Mouse (Mus musculus): Measurements from ENCODE around the gene Nceh1. TPM values are rescaled to one million over a fixed set of nuclear protein-coding genes. Genes with fewer than 3 reads are reported as not detected.
"Not testable (repeated sequence)": the region's sequence is repeated elsewhere in the genome, so short reads cannot be mapped to it uniquely, and the experiment has no call there.

Gene Nceh1
- total RNA-seq, 2 experiments from 2014 or later, result 119 to 121 TPM

GRCm38 (mm10) chr3:27270160-27270962 lies 87.6 kb downstream of the Nceh1 start:
- intact Hi-C loops (cut with DNase I), result loop anchor here (10.0 kb wide), 1 partner anchor 194 kb away; no protein-coding TSS in a partner anchor
- no peak for DNase-seq (ENCODE audit: low spot score in 2 of 2)

GRCm38 (mm10) chr3:27272926-27273745 lies 90.4 kb downstream of the Nceh1 start:
- DNase-seq (ENCODE audit: low spot score in 2 of 2), result no peak
- intact Hi-C loops (cut with DNase I), result loop anchor here (10.0 kb wide), 1 partner anchor 192 kb away; no protein-coding TSS in a partner anchor

- intact Hi-C loops (cut with DNase I), result loop anchor here (10.0 kb wide), 1 partner anchor 185 kb away; no protein-coding TSS in a partner anchor
- DNase-seq (ENCODE audit: low spot score in 2 of 2), result not testable (repeated sequence)
These were observed 96.6 kb downstream of the Nceh1 start for GRCm38 (mm10) chr3:27279286-27279925.

- intact Hi-C loops (cut with DNase I), result no loop called here
- DNase-seq (ENCODE audit: low spot score in 2 of 2), result no peak
These were observed 97.5 kb downstream of the Nceh1 start for GRCm38 (mm10) chr3:27280280-27280749.

GRCm38 (mm10) chr3:27283071-27283713 lies 100.4 kb downstream of the Nceh1 start:
- peak in 1 of 2 experiments; percentile 10 for DNase-seq (ENCODE audit: low spot score in 2 of 2)
- intact Hi-C loops (cut with DNase I), result no loop called here

GRCm38 (mm10) chr3:27283796-27284195 lies 101.0 kb downstream of the Nceh1 start:
- intact Hi-C loops (cut with DNase I), result no loop called here

GRCm38 (mm10) chr3:27284227-27284626 lies 101.5 kb downstream of the Nceh1 start:
- DNase-seq (ENCODE audit: low spot score in 2 of 2), result peak in 1 of 2 experiments; percentile 13
- intact Hi-C loops (cut with DNase I), result no loop called here

More at GRCm38 (mm10) chr3:27283796-27284195, 101.0 kb downstream of the Nceh1 start:
- no peak for DNase-seq (ENCODE audit: low spot score in 2 of 2)

- intact Hi-C loops (cut with DNase I), result no loop called here
- DNase-seq (ENCODE audit: low spot score in 2 of 2), result no peak
These were observed 102.3 kb downstream of the Nceh1 start for GRCm38 (mm10) chr3:27285072-27285471.

- intact Hi-C loops (cut with DNase I), result no loop called here
- DNase-seq (ENCODE audit: low spot score in 2 of 2), result no peak
These were observed 105.5 kb downstream of the Nceh1 start for GRCm38 (mm10) chr3:27288301-27288700.

GRCm38 (mm10) chr3:27288909-27289308 lies 106.1 kb downstream of the Nceh1 start:
- no peak for DNase-seq (ENCODE audit: low spot score in 2 of 2)
- intact Hi-C loops (cut with DNase I), result no loop called here

- intact Hi-C loops (cut with DNase I), result no loop called here
- no peak for DNase-seq (ENCODE audit: low spot score in 2 of 2)
These were observed 107.5 kb downstream of the Nceh1 start for GRCm38 (mm10) chr3:27290285-27290684.

GRCm38 (mm10) chr3:27290945-27291344 lies 108.2 kb downstream of the Nceh1 start:
- intact Hi-C loops (cut with DNase I); DNase-seq (ENCODE audit: low spot score in 2 of 2): not testable (repeated sequence)

GRCm38 (mm10) chr3:27291411-27291810 lies 108.6 kb downstream of the Nceh1 start:
- intact Hi-C loops (cut with DNase I); DNase-seq (ENCODE audit: low spot score in 2 of 2): not testable (repeated sequence)

- no peak for DNase-seq (ENCODE audit: low spot score in 2 of 2)
- intact Hi-C loops (cut with DNase I), result no loop called here
These were observed 111.0 kb downstream of the Nceh1 start for GRCm38 (mm10) chr3:27293645-27294385.

- intact Hi-C loops (cut with DNase I), result no loop called here
- DNase-seq (ENCODE audit: low spot score in 2 of 2), result no peak
These were observed 117.7 kb downstream of the Nceh1 start for GRCm38 (mm10) chr3:27300451-27300850.

GRCm38 (mm10) chr3:27302339-27303022 lies 119.7 kb downstream of the Nceh1 start:
- intact Hi-C loops (cut with DNase I), result no loop called here

GRCm38 (mm10) chr3:27306815-27307214 lies 124.0 kb downstream of the Nceh1 start:
- intact Hi-C loops (cut with DNase I), result no loop called here
- no peak for DNase-seq (ENCODE audit: low spot score in 2 of 2)

More at GRCm38 (mm10) chr3:27302339-27303022, 119.7 kb downstream of the Nceh1 start:
- no peak for DNase-seq (ENCODE audit: low spot score in 2 of 2)

GRCm38 (mm10) chr3:27310973-27311372 lies 128.2 kb downstream of the Nceh1 start:
- intact Hi-C loops (cut with DNase I), result no loop called here
- peak; percentile 5 to 17 for DNase-seq (ENCODE audit: low spot score in 2 of 2)
